Mouse (Mus musculus) lung, adult 2 months (tissue): Measurements from ENCODE around the gene Gm20388.

Experiments used
- CTCF ChIP-seq: fragments of 200-500 bp; IDR thresholded peaks from 2 replicates; pipeline ENCODE4 v1.5.1; 2011; ENCODE audit warnings: mild to moderate bottlenecking, low read length, control low read depth; ENCODE audit not compliant: insufficient read depth
- POLR2A ChIP-seq: fragments of 200-500 bp; IDR thresholded peaks from 2 replicates; pipeline ENCODE4 v1.6.1; 2011; ENCODE audit warnings: low read depth, mild to moderate bottlenecking, control low read depth, low read length, borderline replicate concordance; ENCODE audit errors: extremely low read depth

- TF ChIP-seq CTCF = no peak
- no peak for TF ChIP-seq POLR2A
These were observed 3972.5 kb downstream of the Gm20388 start for GRCm38 (mm10) chr8:123883094-123883493.
